Mouse (Mus musculus) intestine, postnatal 0 days (tissue): Measurements from ENCODE around the gene Zfp979. TPM values are rescaled to one million over a fixed set of nuclear protein-coding genes. Genes with fewer than 3 reads are reported as not detected.

ENCODE experiments used
- ATAC-seq: fragments of 200-750 bp; cut with Nextera tagmentation; 2 replicates; pipeline ENCODE4 v1.8.0; 2017; ENCODE audit warnings: mild to moderate bottlenecking, moderate TSS enrichment, moderate library complexity
- H3K27ac ChIP-seq: fragments of 300-500 bp; sonication (generic); 2 replicates; pipeline ENCODE4 v1.5.1; 2014; ENCODE audit warnings: mild to moderate bottlenecking, low read depth, low read length, moderate library complexity
- H3K27me3 ChIP-seq: fragments of 300-500 bp; sonication (generic); replicated peaks from 2 replicates; pipeline ENCODE4 v1.6.1; 2014; ENCODE audit warnings: low read length, mixed read lengths; ENCODE audit not compliant: control insufficient read depth, insufficient read depth
- H3K36me3 ChIP-seq: fragments of 300-500 bp; sonication (generic); 2 replicates; pipeline ENCODE4 v1.6.1; 2014; ENCODE audit warnings: mild to moderate bottlenecking, moderate library complexity; ENCODE audit not compliant: control insufficient read depth, insufficient read depth
- H3K4me1 ChIP-seq: fragments of 300-500 bp; sonication (generic); replicated peaks from 2 replicates; pipeline ENCODE4 v1.6.1; 2014; ENCODE audit warnings: antibody characterized with exemption, low read length, mixed read lengths; ENCODE audit not compliant: control insufficient read depth, insufficient read depth
- H3K4me2 ChIP-seq: fragments of 300-500 bp; sonication (generic); replicated peaks from 2 replicates; pipeline ENCODE4 v1.6.1; 2014; ENCODE audit warnings: low read depth, mild to moderate bottlenecking, moderate library complexity
- H3K4me3 ChIP-seq: fragments of 300-500 bp; sonication (generic); 2 replicates; pipeline ENCODE4 v1.5.1; 2014; ENCODE audit warnings: low read depth, low read length
- H3K9ac ChIP-seq: fragments of 300-500 bp; sonication (generic); 2 replicates; pipeline ENCODE4 v1.6.1; 2014; ENCODE audit warnings: mild to moderate bottlenecking, low read depth, low read length
- H3K9me3 ChIP-seq: fragments of 300-500 bp; sonication (generic); 2 replicates; pipeline ENCODE4 v1.6.1; 2016; ENCODE audit warnings: mixed run types; ENCODE audit not compliant: control insufficient read depth
- CTCF ChIP-seq: sonication (generic); IDR thresholded peaks from 2 replicates; pipeline ENCODE4 v1.5.1; 2016; ENCODE audit warnings: low read depth, mild to moderate bottlenecking, control low read depth, antibody characterized with exemption, moderate library complexity
- WGBS: fragments of 180-500 bp; shearing (Covaris S2); extraction: QIAGEN DNeasy Blood & Tissue Kit; methylation state at CpG from one replicate; pipeline ENCODE4 v1.1.7; 2014; 5-methylcytosine and 5-hydroxymethylcytosine counted together
- polyA plus RNA-seq: library from polyadenylated mRNA; unstranded; fragments of >200 nt; fragmentation: Nextera tagmentation; extraction: Ambion mirVana; gene quantifications from 2 replicates; pipeline ENCODE4 v1.2.1, GENCODE M21; 2015

Gene Zfp979
- polyA plus RNA-seq, 1 experiment from 2014 or later: 1.3 TPM

- no peaks in the 10 kb centered on the region for H3K36me3 ChIP-seq
Observed at GRCm38 (mm10) chr4:147565426-147566220, 76.7 kb downstream of the Zfp979 start.

More at GRCm38 (mm10) chr4:147565426-147566220, 76.7 kb downstream of the Zfp979 start:
- H3K4me3 ChIP-seq: no peak overlapping the region
- no peak overlapping the region for H3K9ac ChIP-seq
- no peaks in the 10 kb centered on the region for H3K4me1 ChIP-seq
- H3K27ac ChIP-seq: no peak overlapping the region
- no peaks in the 10 kb centered on the region for H3K27me3 ChIP-seq
- H3K4me2 ChIP-seq: no peak overlapping the region
- ATAC-seq: no peak
- WGBS: 69% methylated on average over 6 of the region's 6 CpGs
- H3K9me3 ChIP-seq: peaks cover 4% of the 10 kb centered on the region; the same call in 1 of the 2 replicates
- TF ChIP-seq CTCF: no peak

Other genes with a start within 250 kb of the Zfp979 start
- 1.7 and 2.0 TPM in 2 replicates for gene Zfp982, start 150.1 kb downstream of the Zfp979 start, polyA plus RNA-seq
- 0.05 and 0.20 TPM in 2 replicates for gene Gm16503, start 102.3 kb downstream of the Zfp979 start, polyA plus RNA-seq
- 0.23 and 0.33 TPM in 2 replicates for gene Zfp985, start 89.2 kb downstream of the Zfp979 start, polyA plus RNA-seq
- gene Zfp534, start 60.0 kb upstream of the Zfp979 start, polyA plus RNA-seq: not detected in 2 replicates
- gene Zfp984, start 167.3 kb upstream of the Zfp979 start, polyA plus RNA-seq: 16.2 and 17.9 TPM in 2 replicates
- gene Zfp933, start 205.9 kb upstream of the Zfp979 start, polyA plus RNA-seq: 3.4 and 3.6 TPM in 2 replicates
- gene Miip, start 226.3 kb upstream of the Zfp979 start, polyA plus RNA-seq: 10.0 and 13.3 TPM in 2 replicates
- 1.3 and 1.8 TPM in 2 replicates for gene Fv1, start 226.5 kb upstream of the Zfp979 start, polyA plus RNA-seq